Mouse (Mus musculus) fibroblast of lung, adult 2 months (primary cell): ENCODE measurements around the gene Lhx3.

ENCODE experiments used
- DNase-seq: peaks from one replicate; pipeline ENCODE4 v3.0.0-alpha.2; 2011; ENCODE audit warnings: low read depth

The Lhx3 gene

GRCm38 (mm10) chr2:26208126-26208789, at the start of gene Lhx3:
Gene Lhx3, minus strand, starts transcription at chr2:26208289.
- DNase-seq = no peak

GRCm38 (mm10) chr2:26257315-26258096, 49.4 kb upstream of the Lhx3 start:
- no peak for DNase-seq

- DNase-seq = no peak
Measured at GRCm38 (mm10) chr2:26254816-26255215, 46.7 kb upstream of the Lhx3 start.

- no peak for DNase-seq
Measured at GRCm38 (mm10) chr2:26252514-26253206, 44.6 kb upstream of the Lhx3 start.

- DNase-seq = peak; percentile 74
Measured at GRCm38 (mm10) chr2:26247531-26247930, 39.4 kb upstream of the Lhx3 start.

GRCm38 (mm10) chr2:26240841-26241240, 32.8 kb upstream of the Lhx3 start:
- DNase-seq = no peak

- no peak for DNase-seq
Measured at GRCm38 (mm10) chr2:26240330-26240729, 32.2 kb upstream of the Lhx3 start.

GRCm38 (mm10) chr2:26237290-26237782, 29.2 kb upstream of the Lhx3 start, which contains the start of gene Qsox2:
Gene Qsox2, minus strand, starts transcription at chr2:26237525.
- peak; percentile 82 for DNase-seq

GRCm38 (mm10) chr2:26236681-26237289, 28.7 kb upstream of the Lhx3 start:
- DNase-seq = no peak

- DNase-seq = no peak
Measured at GRCm38 (mm10) chr2:26234771-26235170, 26.7 kb upstream of the Lhx3 start.

GRCm38 (mm10) chr2:26234253-26234652, 26.2 kb upstream of the Lhx3 start:
- DNase-seq = no peak

- no peak for DNase-seq
Measured at GRCm38 (mm10) chr2:26231366-26231765, 23.3 kb upstream of the Lhx3 start.

GRCm38 (mm10) chr2:26230253-26230652, 22.2 kb upstream of the Lhx3 start:
- DNase-seq = no peak

- no peak for DNase-seq
Measured at GRCm38 (mm10) chr2:26227788-26228187, 19.7 kb upstream of the Lhx3 start.

GRCm38 (mm10) chr2:26225242-26225641, 17.2 kb upstream of the Lhx3 start:
- no peak for DNase-seq

- DNase-seq = no peak
Measured at GRCm38 (mm10) chr2:26223961-26224360, 15.9 kb upstream of the Lhx3 start.

GRCm38 (mm10) chr2:26214526-26214925, 6.4 kb upstream of the Lhx3 start:
- no peak for DNase-seq

GRCm38 (mm10) chr2:26209566-26209965, 1.5 kb upstream of the Lhx3 start:
- no peak for DNase-seq

GRCm38 (mm10) chr2:26207559-26207958, 530 bp downstream of the Lhx3 start:
- DNase-seq = no peak

GRCm38 (mm10) chr2:26205761-26206160, 2.3 kb downstream of the Lhx3 start:
- DNase-seq = no peak

GRCm38 (mm10) chr2:26205126-26205525, 3.0 kb downstream of the Lhx3 start:
- no peak for DNase-seq

- no peak for DNase-seq
Measured at GRCm38 (mm10) chr2:26202849-26203475, 5.1 kb downstream of the Lhx3 start.
